Mouse (Mus musculus) kidney, postnatal 0 days (tissue): ENCODE measurements at regions not wholly inside any gene's neighbourhood (a gene's known extent, or its start where the extent isn't known, plus 50 kb on each side); places are given as distances from the start of the nearest gene placed in this dataset.

ENCODE experiments used
- ATAC-seq: fragments of 200-750 bp; cut with Nextera tagmentation; replicated peaks from 2 replicates; pipeline ENCODE4 v1.8.0; 2017; ENCODE audit warnings: low read depth, moderate number of reproducible peaks, moderate TSS enrichment, moderate library complexity; ENCODE audit not compliant: low FRiP score
- DNase-seq: peaks from one replicate; pipeline ENCODE4 v3.0.0-alpha.2; 2016; ENCODE audit warnings: low spot score
- H3K27ac ChIP-seq: fragments of 300-500 bp; sonication (generic); 2 replicates; pipeline ENCODE4 v1.5.1; 2014; ENCODE audit warnings: mild to moderate bottlenecking
- H3K27me3 ChIP-seq: fragments of 300-500 bp; sonication (generic); 2 replicates; pipeline ENCODE4 v1.6.1; 2014; ENCODE audit warnings: low read length, mixed read lengths; ENCODE audit not compliant: insufficient read depth
- H3K36me3 ChIP-seq: fragments of 300-500 bp; sonication (generic); 2 replicates; pipeline ENCODE4 v1.6.1; 2014; ENCODE audit warnings: low read length, mixed read lengths; ENCODE audit not compliant: insufficient read depth
- H3K4me1 ChIP-seq: fragments of 300-500 bp; sonication (generic); replicated peaks from 2 replicates; pipeline ENCODE4 v1.6.1; 2014; ENCODE audit warnings: antibody characterized with exemption, low read length, mixed read lengths; ENCODE audit not compliant: insufficient read depth
- H3K4me2 ChIP-seq: fragments of 300-500 bp; sonication (generic); 2 replicates; pipeline ENCODE4 v1.6.1; 2014; ENCODE audit warnings: mild to moderate bottlenecking, low read length, moderate library complexity, mixed read lengths
- H3K4me3 ChIP-seq: fragments of 300-500 bp; sonication (generic); replicated peaks from 2 replicates; pipeline ENCODE4 v1.5.1; 2014; ENCODE audit warnings: low read depth, low read length
- H3K9ac ChIP-seq: fragments of 300-500 bp; sonication (generic); 2 replicates; pipeline ENCODE4 v1.6.1; 2014; ENCODE audit warnings: low read depth, low read length
- H3K9me3 ChIP-seq: fragments of 300-500 bp; sonication (generic); replicated peaks from 2 replicates; pipeline ENCODE4 v1.6.1; 2016; ENCODE audit warnings: low read length, inconsistent platforms, mixed read lengths
- CTCF ChIP-seq: IDR thresholded peaks from 2 replicates; pipeline ENCODE4 v1.5.1; 2016; ENCODE audit warnings: antibody characterized with exemption, low read depth, mild to moderate bottlenecking, moderate library complexity
- WGBS: fragments of 180-500 bp; shearing (Covaris S2); extraction: QIAGEN DNeasy Blood & Tissue Kit; methylation state at CpG from one replicate; pipeline ENCODE4 v1.1.7; 2014; 5-methylcytosine and 5-hydroxymethylcytosine counted together

GRCm38 (mm10) chr17:15290326-15290725 lies 86.3 kb downstream of the Dll1 start:
- no peaks in the 10 kb centered on the region for H3K9me3 ChIP-seq
- no peak overlapping the region for H3K4me3 ChIP-seq
- no peak for TF ChIP-seq CTCF
- H3K4me2 ChIP-seq: no peak overlapping the region
- H3K27me3 ChIP-seq: no peaks in the 10 kb centered on the region
- DNase-seq (no peak), ATAC-seq (no peak)
- no peaks in the 10 kb centered on the region for H3K36me3 ChIP-seq
- H3K9ac ChIP-seq: no peak overlapping the region
- H3K4me1 ChIP-seq: peaks cover 4% of the 10 kb centered on the region; the same call in 1 of the 2 replicates
- H3K27ac ChIP-seq: no peak overlapping the region
- WGBS: 75% methylated on average over 1 of the region's 1 CpGs

GRCm38 (mm10) chr17:15289062-15289461 lies 87.6 kb downstream of the Dll1 start:
- Histone ChIP-seq H3K36me3 (no peaks in the 10 kb centered on the region), H3K9me3 (no peaks in the 10 kb centered on the region), H3K4me1 (peaks cover 9% of the 10 kb centered on the region; the same call in 1 of the 2 replicates), H3K4me2 (no peak overlapping the region), H3K27ac (no peak overlapping the region), H3K4me3 (no peak overlapping the region), H3K9ac (no peak overlapping the region), H3K27me3 (no peaks in the 10 kb centered on the region)
- no peak for TF ChIP-seq CTCF
- WGBS: 78% methylated on average over 5 of the region's 5 CpGs
- no peak for ATAC-seq
- no peak for DNase-seq

GRCm38 (mm10) chr17:15288640-15289039 lies 88.0 kb downstream of the Dll1 start:
- ATAC-seq: no peak
- H3K4me1 ChIP-seq: peaks cover 9% of the 10 kb centered on the region; the same call in 1 of the 2 replicates
- H3K36me3 ChIP-seq: no peaks in the 10 kb centered on the region
- H3K4me3 ChIP-seq: no peak overlapping the region
- WGBS: 70% methylated on average over 8 of the region's 8 CpGs
- no peak for TF ChIP-seq CTCF
- H3K4me2 ChIP-seq: no peak overlapping the region
- no peak overlapping the region for H3K9ac ChIP-seq
- no peaks in the 10 kb centered on the region for H3K27me3 ChIP-seq
- no peaks in the 10 kb centered on the region for H3K9me3 ChIP-seq
- no peak overlapping the region for H3K27ac ChIP-seq
- no peak for DNase-seq

- no peak overlapping the region for H3K4me3 ChIP-seq
- peaks cover 9% of the 10 kb centered on the region; the same call in 1 of the 2 replicates for H3K4me1 ChIP-seq
- WGBS: 93% methylated on average over 2 of the region's 2 CpGs
- ATAC-seq (no peak), DNase-seq (no peak)
- no peaks in the 10 kb centered on the region for H3K27me3 ChIP-seq
- TF ChIP-seq CTCF: no peak
- H3K9ac ChIP-seq: no peak overlapping the region
- H3K4me2 ChIP-seq: no peak overlapping the region
- no peak overlapping the region for H3K27ac ChIP-seq
- no peaks in the 10 kb centered on the region for H3K36me3 ChIP-seq
- no peaks in the 10 kb centered on the region for H3K9me3 ChIP-seq
Measured at GRCm38 (mm10) chr17:15286596-15286995, 90.1 kb downstream of the Dll1 start.

DNA sequence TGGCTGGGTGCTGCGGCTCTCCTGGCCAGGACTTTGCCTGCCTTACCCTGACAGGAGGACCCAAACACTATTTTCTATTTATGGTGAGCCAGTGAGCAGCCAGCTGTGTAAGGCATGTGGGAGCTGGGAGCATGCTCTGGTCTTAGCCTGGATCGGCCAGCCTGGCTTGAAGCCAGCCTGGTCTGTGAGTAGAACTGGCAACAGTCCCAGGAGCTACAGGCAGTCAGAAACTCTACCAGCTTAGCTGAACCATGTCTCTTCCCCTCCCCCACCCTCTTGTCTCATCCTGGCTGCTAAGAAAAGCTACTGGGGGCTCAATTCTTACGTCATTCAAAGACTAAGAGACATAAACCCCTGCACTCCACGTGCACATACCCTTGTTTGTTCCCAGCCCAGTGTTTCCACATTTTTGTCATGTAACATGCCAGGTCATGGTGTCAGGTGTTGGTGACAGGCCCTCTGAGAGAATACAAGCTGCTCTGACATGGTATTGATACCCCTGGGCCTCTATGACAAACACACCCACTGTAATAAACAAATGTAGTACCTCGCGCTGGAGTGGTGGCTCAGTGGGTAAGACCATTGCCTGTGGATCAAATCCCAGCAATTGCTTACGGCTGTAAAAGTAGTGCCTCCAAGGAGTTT lies 91.2 kb downstream of the Dll1 start:
- 37% methylated on average over 7 of the region's 7 CpGs for WGBS
- peak; percentile 84 for DNase-seq
- TF ChIP-seq CTCF: no peak
- H3K9ac ChIP-seq: no peak overlapping the region
- no peaks in the 10 kb centered on the region for H3K36me3 ChIP-seq
- peak; percentile 89 for ATAC-seq
- H3K4me3 ChIP-seq: no peak overlapping the region
- H3K4me2 ChIP-seq: no peak overlapping the region
- no peaks in the 10 kb centered on the region for H3K9me3 ChIP-seq
- no peak overlapping the region for H3K27ac ChIP-seq
- H3K4me1 ChIP-seq: peaks cover 9% of the 10 kb centered on the region; the same call in 1 of the 2 replicates
- H3K27me3 ChIP-seq: no peaks in the 10 kb centered on the region

- Histone ChIP-seq H3K9me3 (no peaks in the 10 kb centered on the region), H3K9ac (no peak overlapping the region), H3K27me3 (no peaks in the 10 kb centered on the region), H3K36me3 (no peaks in the 10 kb centered on the region), H3K4me3 (no peak overlapping the region), H3K27ac (no peak overlapping the region), H3K4me2 (no peak overlapping the region), H3K4me1 (no peaks in the 10 kb centered on the region)
- ATAC-seq (no peak), DNase-seq (no peak)
- 55% methylated on average over 6 of the region's 6 CpGs for WGBS
- no peak for TF ChIP-seq CTCF
Measured at GRCm38 (mm10) chr17:15269905-15270304, 106.8 kb downstream of the Dll1 start.
